Comparison of ENCODE assay signal across 8 mouse cellular contexts in genomic region chr6:125096597-125097345, GRCm38 (mm10). TPM values are rescaled to one million over a fixed set of nuclear protein-coding genes. Genes with fewer than 3 reads are reported as not detected.
DNase-seq lines count a peak whose midpoint lies in the region; ATAC-seq and TF ChIP-seq lines count a peak whose summit lies in the region.

No protein-coding gene starts in this region.

- H3K4me1 ChIP-seq in embryonic facial prominence, embryonic 10.5 days, result peaks cover 59% of the 10 kb centered on the region
- peaks cover 42% of the 10 kb centered on the region for H3K4me1 ChIP-seq in heart, embryonic 12.5 days (replicated peaks)
- H3K4me1 ChIP-seq in kidney, embryonic 16.5 days (ENCODE audit: insufficient read depth, low read length), result peaks cover 34% of the 10 kb centered on the region
- peaks cover 42% of the 10 kb centered on the region for H3K4me1 ChIP-seq in lung, embryonic 15.5 days
- H3K4me1 ChIP-seq in olfactory bulb, adult 2 months (ENCODE audit: control insufficient read depth, insufficient read depth, low read length), result peaks cover 27% of the 10 kb centered on the region

- peak overlapping the region; percentile 93 for H3K9ac ChIP-seq in heart, embryonic 12.5 days
- H3K9ac ChIP-seq in kidney, embryonic 16.5 days (replicated peaks; ENCODE audit: low read length), result peak overlapping the region; percentile 95
- peak overlapping the region; percentile 92 for H3K9ac ChIP-seq in lung, embryonic 15.5 days

- TF ChIP-seq CTCF in C2C12 (IDR thresholded peaks at IDR 0.05; ENCODE audit: control insufficient read depth, insufficient read depth, insufficient read length), result no peak
- TF ChIP-seq CTCF in olfactory bulb, adult 2 months (IDR thresholded peaks at IDR 0.05; ENCODE audit: insufficient read depth, low read depth, low read length), result no peak

- peak; percentile 79 for DNase-seq in embryonic facial prominence, embryonic 10.5 days (ENCODE audit: low spot score)
- DNase-seq in thymus, postnatal 25 days, result peak; percentile 77

- ATAC-seq in activated CD4-positive, CD25-positive, alpha-beta regulatory T cell, adult 4 months, result peak; percentile 26
- ATAC-seq in heart, embryonic 12.5 days (ENCODE audit: insufficient number of reproducible peaks, low FRiP score), result peak; percentile 58
- ATAC-seq in kidney, embryonic 16.5 days (ENCODE audit: low FRiP score, low TSS enrichment), result peak; percentile 64
- peak; percentile 52 for ATAC-seq in lung, embryonic 15.5 days (ENCODE audit: borderline replicate concordance, extremely low read depth, low FRiP score, low TSS enrichment)

- peak overlapping the region; percentile 83 for H3ac ChIP-seq in C2C12 (ENCODE audit: control insufficient read depth, insufficient read length, low read depth)

- peak overlapping the region; percentile 92 for H3K4me3 ChIP-seq in C2C12 (ENCODE audit: insufficient read depth, poor library complexity, severe bottlenecking)
- peak overlapping the region; percentile 100 for H3K4me3 ChIP-seq in embryonic facial prominence, embryonic 10.5 days
- peak overlapping the region; percentile 89 for H3K4me3 ChIP-seq in heart, embryonic 12.5 days
- H3K4me3 ChIP-seq in kidney, embryonic 16.5 days (ENCODE audit: low read length), result peak overlapping the region; percentile 93
- peak overlapping the region; percentile 96 for H3K4me3 ChIP-seq in lung, embryonic 15.5 days
- peak overlapping the region; percentile 98 for H3K4me3 ChIP-seq in olfactory bulb, adult 2 months (ENCODE audit: insufficient read depth, low read depth, low read length)

- peaks cover 55% of the 10 kb centered on the region for H3K79me2 ChIP-seq in C2C12 (ENCODE audit: control insufficient read depth, insufficient read depth)

- no peaks in the 10 kb centered on the region for H3K27me3 ChIP-seq in C2C12 (ENCODE audit: control insufficient read depth, insufficient read depth, insufficient read length)
- no peaks in the 10 kb centered on the region for H3K27me3 ChIP-seq in embryonic facial prominence, embryonic 10.5 days (replicated peaks; ENCODE audit: low read depth, poor library complexity, severe bottlenecking)
- H3K27me3 ChIP-seq in heart, embryonic 12.5 days (replicated peaks), result no peaks in the 10 kb centered on the region
- H3K27me3 ChIP-seq in kidney, embryonic 16.5 days (ENCODE audit: insufficient read depth, low read length), result no peaks in the 10 kb centered on the region
- H3K27me3 ChIP-seq in lung, embryonic 15.5 days, result no peaks in the 10 kb centered on the region

- peaks cover 47% of the 10 kb centered on the region for H3K79me3 ChIP-seq in C2C12 (ENCODE audit: low read depth)

- peak overlapping the region; percentile 96 for H3K27ac ChIP-seq in embryonic facial prominence, embryonic 10.5 days (replicated peaks)
- peak overlapping the region; percentile 95 for H3K27ac ChIP-seq in heart, embryonic 12.5 days (ENCODE audit: poor library complexity, severe bottlenecking)
- peak overlapping the region; percentile 99 for H3K27ac ChIP-seq in kidney, embryonic 16.5 days (ENCODE audit: low read length)
- H3K27ac ChIP-seq in lung, embryonic 15.5 days, result peak overlapping the region; percentile 94
- H3K27ac ChIP-seq in olfactory bulb, adult 2 months (ENCODE audit: insufficient read depth, low read depth, low read length), result peak overlapping the region; percentile 60

- under 1% methylated on average over 44 of the region's 44 CpGs for WGBS in embryonic facial prominence, embryonic 10.5 days
- WGBS in heart, embryonic 12.5 days, result under 1% methylated on average over 40 of the region's 44 CpGs
- under 1% methylated on average over 38 of the region's 44 CpGs for WGBS in kidney, embryonic 16.5 days
- under 1% methylated on average over 38 of the region's 44 CpGs for WGBS in lung, embryonic 15.5 days
- WGBS in olfactory bulb, adult 2 months, result under 1% methylated on average over 44 of the region's 44 CpGs

- H3K9me3 ChIP-seq in embryonic facial prominence, embryonic 10.5 days, result no peaks in the 10 kb centered on the region
- H3K9me3 ChIP-seq in heart, embryonic 12.5 days (replicated peaks), result no peaks in the 10 kb centered on the region
- no peaks in the 10 kb centered on the region for H3K9me3 ChIP-seq in kidney, embryonic 16.5 days (ENCODE audit: low read length)
- no peaks in the 10 kb centered on the region for H3K9me3 ChIP-seq in lung, embryonic 15.5 days

- no peak for TF ChIP-seq POLR2A in olfactory bulb, adult 2 months (IDR thresholded peaks at IDR 0.05; ENCODE audit: insufficient read depth, low read depth, low read length)

- peaks cover 33% of the 10 kb centered on the region for H3K36me3 ChIP-seq in C2C12 (ENCODE audit: control insufficient read depth, insufficient read depth)
- H3K36me3 ChIP-seq in embryonic facial prominence, embryonic 10.5 days (replicated peaks), result peaks cover 46% of the 10 kb centered on the region
- H3K36me3 ChIP-seq in heart, embryonic 12.5 days, result peaks cover 32% of the 10 kb centered on the region
- peaks cover 23% of the 10 kb centered on the region for H3K36me3 ChIP-seq in kidney, embryonic 16.5 days (ENCODE audit: insufficient read depth, low read length)
- H3K36me3 ChIP-seq in lung, embryonic 15.5 days, result peaks cover 38% of the 10 kb centered on the region

- H3K4me2 ChIP-seq in heart, embryonic 12.5 days, result peak overlapping the region; percentile 94
- peak overlapping the region; percentile 85 for H3K4me2 ChIP-seq in kidney, embryonic 16.5 days (replicated peaks; ENCODE audit: low read depth, low read length)
- peak overlapping the region; percentile 93 for H3K4me2 ChIP-seq in lung, embryonic 15.5 days

TF ChIP-seq in C2C12, 6 proteins besides CTCF, POLR2A, EP300 and RAD21:
- TF ChIP-seq CEBPB (IDR thresholded peaks at IDR 0.05; ENCODE audit: low read depth), result no peak
- TF ChIP-seq MYOD1 (IDR thresholded peaks at IDR 0.05; ENCODE audit: control insufficient read depth, insufficient read length, low read depth), result no peak
- no peak for TF ChIP-seq FOSL1 (IDR thresholded peaks at IDR 0.05; ENCODE audit: insufficient read depth, low read length, poor library complexity, severe bottlenecking)

RNA-seq across cellular contexts. Expression of gene Chd4, which starts 1.0 kb away (rescaled TPM):
- polyA plus RNA-seq in C2C12 (2012; fragmentation: generic; extraction: Trizol), result 99.7 TPM
- 10 to 100 TPM; 49.4 to 66.6 TPM for polyA plus RNA-seq in activated CD4-positive, CD25-positive, alpha-beta regulatory T cell, adult 4 months (2017; shearing (Covaris generic))
- 102 and 105 TPM in 2 replicates for polyA plus RNA-seq in embryonic facial prominence, embryonic 10.5 days (2016; fragmentation: Nextera tagmentation; extraction: Ambion mirVana)
- 76.2 and 77.3 TPM in 2 replicates for polyA plus RNA-seq in heart, embryonic 12.5 days (2016; fragmentation: Nextera tagmentation; extraction: Ambion mirVana)
- polyA plus RNA-seq in kidney, embryonic 16.5 days (2015; fragmentation: Nextera tagmentation; extraction: Ambion mirVana), result 72.0 and 80.4 TPM in 2 replicates
- polyA plus RNA-seq in lung, embryonic 15.5 days (2015; fragmentation: Nextera tagmentation; extraction: Ambion mirVana), result 68.5 and 69.3 TPM in 2 replicates
- polyA plus RNA-seq in olfactory bulb, adult 2 months (2012; ENCODE audit: insufficient read depth, insufficient read length, low replicate concordance, missing spikeins), result 91.6 and 138 TPM in 2 replicates

RNA-seq across cellular contexts. Expression of gene Lpar5, which starts 29.1 kb away (rescaled TPM):
- not detected for polyA plus RNA-seq in C2C12 (2012; fragmentation: generic; extraction: Trizol)
- 1 to 10 TPM; 8.6 to 9.5 TPM for polyA plus RNA-seq in activated CD4-positive, CD25-positive, alpha-beta regulatory T cell, adult 4 months (2017; shearing (Covaris generic))
- polyA plus RNA-seq in embryonic facial prominence, embryonic 10.5 days (2016; fragmentation: Nextera tagmentation; extraction: Ambion mirVana), result 0.10 and 0.21 TPM in 2 replicates
- polyA plus RNA-seq in heart, embryonic 12.5 days (2016; fragmentation: Nextera tagmentation; extraction: Ambion mirVana), result 0.24 and 0.31 TPM in 2 replicates
- 0.30 and 0.60 TPM in 2 replicates for polyA plus RNA-seq in kidney, embryonic 16.5 days (2015; fragmentation: Nextera tagmentation; extraction: Ambion mirVana)
- 0.38 and 0.69 TPM in 2 replicates for polyA plus RNA-seq in lung, embryonic 15.5 days (2015; fragmentation: Nextera tagmentation; extraction: Ambion mirVana)
- polyA plus RNA-seq in olfactory bulb, adult 2 months (2012; ENCODE audit: insufficient read depth, insufficient read length, low replicate concordance, missing spikeins), result not detected in 2 replicates

RNA-seq across cellular contexts. Expression of gene Nop2, which starts 34.9 kb away (rescaled TPM):
- 132 TPM for polyA plus RNA-seq in C2C12 (2012; fragmentation: generic; extraction: Trizol)
- 10 to 100 TPM; 40.6 to 50.3 TPM for polyA plus RNA-seq in activated CD4-positive, CD25-positive, alpha-beta regulatory T cell, adult 4 months (2017; shearing (Covaris generic))
- 94.1 and 99.4 TPM in 2 replicates for polyA plus RNA-seq in embryonic facial prominence, embryonic 10.5 days (2016; fragmentation: Nextera tagmentation; extraction: Ambion mirVana)
- 55.0 and 56.2 TPM in 2 replicates for polyA plus RNA-seq in heart, embryonic 12.5 days (2016; fragmentation: Nextera tagmentation; extraction: Ambion mirVana)
- polyA plus RNA-seq in kidney, embryonic 16.5 days (2015; fragmentation: Nextera tagmentation; extraction: Ambion mirVana), result 68.6 and 69.3 TPM in 2 replicates
- 56.5 and 58.8 TPM in 2 replicates for polyA plus RNA-seq in lung, embryonic 15.5 days (2015; fragmentation: Nextera tagmentation; extraction: Ambion mirVana)
- polyA plus RNA-seq in olfactory bulb, adult 2 months (2012; ENCODE audit: insufficient read depth, insufficient read length, low replicate concordance, missing spikeins), result not detected in 2 replicates

RNA-seq across cellular contexts. Expression of gene Acrbp, which starts 47.3 kb away (rescaled TPM):
- polyA plus RNA-seq in C2C12 (2012; fragmentation: generic; extraction: Trizol), result 0.91 TPM
- 1 to 10 TPM; 8.1 to 9.7 TPM for polyA plus RNA-seq in activated CD4-positive, CD25-positive, alpha-beta regulatory T cell, adult 4 months (2017; shearing (Covaris generic))
- polyA plus RNA-seq in embryonic facial prominence, embryonic 10.5 days (2016; fragmentation: Nextera tagmentation; extraction: Ambion mirVana), result 15.9 and 17.8 TPM in 2 replicates
- polyA plus RNA-seq in heart, embryonic 12.5 days (2016; fragmentation: Nextera tagmentation; extraction: Ambion mirVana), result 5.1 and 6.9 TPM in 2 replicates
- polyA plus RNA-seq in kidney, embryonic 16.5 days (2015; fragmentation: Nextera tagmentation; extraction: Ambion mirVana), result 16.3 and 20.4 TPM in 2 replicates
- 10.8 and 12.9 TPM in 2 replicates for polyA plus RNA-seq in lung, embryonic 15.5 days (2015; fragmentation: Nextera tagmentation; extraction: Ambion mirVana)
- not detected in 2 replicates for polyA plus RNA-seq in olfactory bulb, adult 2 months (2012; ENCODE audit: insufficient read depth, insufficient read length, low replicate concordance, missing spikeins)

RNA-seq across cellular contexts. Expression of gene Iffo1, which starts 48.3 kb away (rescaled TPM):
- 18.4 TPM for polyA plus RNA-seq in C2C12 (2012; fragmentation: generic; extraction: Trizol)
- 10 to 100 TPM in 1 of 2 experiments, 1 to 10 TPM in 1; 6.9 to 13.3 TPM for polyA plus RNA-seq in activated CD4-positive, CD25-positive, alpha-beta regulatory T cell, adult 4 months (2017; shearing (Covaris generic))
- polyA plus RNA-seq in embryonic facial prominence, embryonic 10.5 days (2016; fragmentation: Nextera tagmentation; extraction: Ambion mirVana), result 11.0 and 11.1 TPM in 2 replicates
- polyA plus RNA-seq in heart, embryonic 12.5 days (2016; fragmentation: Nextera tagmentation; extraction: Ambion mirVana), result 11.3 and 11.8 TPM in 2 replicates
- 7.9 and 8.7 TPM in 2 replicates for polyA plus RNA-seq in kidney, embryonic 16.5 days (2015; fragmentation: Nextera tagmentation; extraction: Ambion mirVana)
- polyA plus RNA-seq in lung, embryonic 15.5 days (2015; fragmentation: Nextera tagmentation; extraction: Ambion mirVana), result 5.7 and 6.8 TPM in 2 replicates
- polyA plus RNA-seq in olfactory bulb, adult 2 months (2012; ENCODE audit: insufficient read depth, insufficient read length, low replicate concordance, missing spikeins), result not detected in 2 replicates

Comparison
In these comparisons a context has a peak if more than half of its experiments do, and no peak if none do; other contexts are left out.
1. Peak in every context shown above with its lines: DNase-seq, ATAC-seq, H3K4me3 ChIP-seq and H3K27ac ChIP-seq.
2. RNA of gene Nop2, which starts 34.9 kb away (polyA plus RNA-seq): 132 TPM in C2C12 (single experiment), 94.1 to 99.4 TPM in embryonic facial prominence, embryonic 10.5 days, 68.6 to 69.3 TPM in kidney, embryonic 16.5 days, 56.5 to 58.8 TPM in lung, embryonic 15.5 days, 55.0 to 56.2 TPM in heart, embryonic 12.5 days and 40.6 to 50.3 TPM in activated CD4-positive, CD25-positive, alpha-beta regulatory T cell, adult 4 months; not detected in olfactory bulb, adult 2 months; every median in the first group is over 10 times any median in the second.